Mouse (Mus musculus) heart, adult 2 months (tissue): ENCODE measurements at regions not wholly inside any gene's neighbourhood (a gene's known extent, or its start where the extent isn't known, plus 50 kb on each side); places are given as distances from the start of the nearest gene placed in this dataset.

Experiments used
- DNase-seq, 2 experiments: peaks; one replicate each; pipeline ENCODE4 v3.0.0; 2021
- H3K27ac ChIP-seq: fragments of 200-600 bp; 2 replicates; pipeline ENCODE4 v1.8.1; 2022
- H3K27me3 ChIP-seq: fragments of 200-500 bp; 2 replicates; pipeline ENCODE4 v1.6.1; 2012; ENCODE audit warnings: mild to moderate bottlenecking, low read length, inconsistent platforms, mixed read lengths; ENCODE audit not compliant: control insufficient read depth, insufficient read depth
- H3K36me3 ChIP-seq: fragments of 200-500 bp; 2 replicates; pipeline ENCODE4 v1.6.1; 2012; ENCODE audit warnings: low read length, inconsistent platforms; ENCODE audit not compliant: control insufficient read depth, insufficient read depth
- H3K4me1 ChIP-seq: fragments of 200-500 bp; 2 replicates; pipeline ENCODE4 v1.6.1; 2011; ENCODE audit warnings: low read length; ENCODE audit not compliant: control insufficient read depth, insufficient read depth
- H3K4me3 ChIP-seq: fragments of 200-600 bp; 2 replicates; pipeline ENCODE4 v1.8.1; 2022
- H3K79me2 ChIP-seq: fragments of 200-500 bp; replicated peaks from 2 replicates; pipeline ENCODE4 v1.6.1; 2012; ENCODE audit warnings: mild to moderate bottlenecking, inconsistent platforms, low read length, moderate library complexity, mixed read lengths; ENCODE audit not compliant: control insufficient read depth, insufficient read depth
- H3K9ac ChIP-seq: fragments of 200-500 bp; 2 replicates; pipeline ENCODE4 v1.6.1; 2012; ENCODE audit warnings: low read depth, mild to moderate bottlenecking, control low read depth, inconsistent platforms, low read length, mixed read lengths
- CTCF ChIP-seq: fragments of 200-600 bp; IDR thresholded peaks from 2 replicates; pipeline ENCODE4 v1.8.1; 2022; ENCODE audit warnings: antibody characterized with exemption, mild to moderate bottlenecking, moderate library complexity
- EP300 ChIP-seq: fragments of 200-500 bp; IDR thresholded peaks from 2 replicates; pipeline ENCODE4 v1.6.1; 2011; ENCODE audit warnings: low read depth, low read length, control low read depth; ENCODE audit not compliant: insufficient read depth
- POLR2A ChIP-seq: fragments of 200-500 bp; IDR thresholded peaks from 2 replicates; pipeline ENCODE4 v1.6.1; 2011; ENCODE audit warnings: mild to moderate bottlenecking, low read depth, low read length, control low read depth; ENCODE audit not compliant: insufficient read depth
- WGBS: fragments of 180-500 bp; shearing (Covaris S2); methylation state at CpG from one replicate; pipeline ENCODE4 v1.1.7; 2018; 5-methylcytosine and 5-hydroxymethylcytosine counted together
- intact Hi-C: fragments of 180-260 bp; cut with DNase I; formaldehyde crosslinking; loops from one replicate; pipeline ENCODE4 v1.15.1; 2025

DNA sequence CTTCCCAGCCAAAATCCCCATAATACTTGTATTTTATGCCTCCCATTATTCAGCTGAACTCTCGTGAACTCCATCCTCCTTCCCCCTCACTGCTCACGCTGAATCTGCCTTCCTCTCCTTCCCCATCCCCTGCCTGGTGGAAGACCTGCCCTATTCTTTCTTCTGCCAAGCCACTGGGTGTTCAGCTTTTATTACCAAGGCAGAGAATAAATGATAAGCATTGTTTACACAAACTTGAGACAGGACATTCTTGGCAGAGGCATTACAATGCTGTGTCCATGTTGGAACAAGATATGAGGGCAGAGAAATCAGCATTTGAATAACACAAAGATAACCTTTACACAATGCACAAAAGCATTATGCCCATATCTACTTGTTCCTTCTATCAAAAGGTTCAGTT lies 80.2 kb downstream of the Dhrs2 start:
- Histone ChIP-seq H3K79me2 (no peaks in the 10 kb centered on the region), H3K27ac (no peak overlapping the region), H3K36me3 (peaks cover 2% of the 10 kb centered on the region; the same call in 1 of the 2 replicates), H3K4me1 (no peaks in the 10 kb centered on the region), H3K4me3 (no peak overlapping the region), H3K27me3 (no peaks in the 10 kb centered on the region), H3K9ac (no peak overlapping the region)
- WGBS = 6% methylated on average over 2 of the region's 2 CpGs
- DNase-seq = no peak
- TF ChIP-seq POLR2A = no peak
- no peak for TF ChIP-seq EP300
- no peak for TF ChIP-seq CTCF
- intact Hi-C loops = loop anchor here (5.0 kb wide), 1 partner anchor 45 kb away; no protein-coding TSS in a partner anchor

DNA sequence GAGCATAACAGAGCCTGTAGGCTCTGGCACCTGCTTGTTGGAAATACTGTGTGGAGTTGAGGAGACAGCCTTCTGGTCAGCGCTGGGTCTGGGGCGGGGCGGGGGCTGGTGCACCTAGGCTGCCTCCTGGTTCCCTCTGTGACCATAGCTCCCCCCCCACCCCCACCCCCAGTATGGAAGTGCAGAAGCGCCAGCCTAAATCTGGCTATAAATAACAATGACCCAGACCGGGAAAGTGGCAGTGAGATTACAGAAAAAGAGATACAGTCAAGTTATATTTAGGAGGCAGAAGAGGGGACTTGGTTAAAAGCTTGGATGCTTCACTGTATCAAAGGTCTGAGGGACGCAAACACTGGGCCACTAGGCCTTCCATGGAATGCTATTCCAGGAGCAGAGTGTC lies 91.8 kb downstream of the Dhrs2 start:
- Histone ChIP-seq H3K4me1 (no peaks in the 10 kb centered on the region; the same call in 1 of the 2 replicates), H3K27me3 (no peaks in the 10 kb centered on the region), H3K79me2 (no peaks in the 10 kb centered on the region), H3K27ac (peak overlapping the region; percentile 74), H3K9ac (no peak overlapping the region), H3K36me3 (no peaks in the 10 kb centered on the region), H3K4me3 (no peak overlapping the region)
- intact Hi-C loops = no loop called here
- TF ChIP-seq CTCF (no peak), POLR2A (no peak), EP300 (no peak)
- WGBS = 47% methylated on average over 6 of the region's 6 CpGs
- no peak for DNase-seq

- no peaks in the 10 kb centered on the region for H3K79me2 ChIP-seq
- no peaks in the 10 kb centered on the region for H3K4me1 ChIP-seq
- no peaks in the 10 kb centered on the region for H3K27me3 ChIP-seq
- H3K9ac ChIP-seq = no peak overlapping the region
- H3K27ac ChIP-seq = no peak overlapping the region
- TF ChIP-seq CTCF (no peak), EP300 (no peak)
- no peak overlapping the region for H3K4me3 ChIP-seq
- intact Hi-C loops = no loop called here
- H3K36me3 ChIP-seq = no peaks in the 10 kb centered on the region
- DNase-seq = no peak
Observed at GRCm38 (mm10) chr14:55323897-55324296, 102.1 kb downstream of the Dhrs2 start.

DNA sequence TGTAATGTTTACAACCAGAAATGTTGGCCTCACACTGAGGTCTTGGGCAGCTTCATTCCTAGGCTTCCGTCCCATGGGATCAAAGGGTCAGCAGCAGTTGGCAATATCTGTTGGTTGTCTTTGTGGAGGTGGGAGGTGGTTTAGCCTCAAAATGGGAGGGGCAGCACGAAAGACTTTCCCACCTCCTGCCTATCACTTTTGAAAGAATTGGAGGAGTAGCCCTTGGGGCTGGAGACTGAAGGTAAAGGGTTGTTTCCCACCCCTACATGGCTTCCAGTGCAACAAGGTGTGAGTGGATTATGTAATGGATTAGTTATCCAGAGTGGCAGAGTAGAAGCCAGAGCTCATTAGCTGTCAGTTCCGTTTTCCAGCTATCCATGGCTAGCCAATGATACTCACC lies 102.5 kb downstream of the Dhrs2 start:
- Histone ChIP-seq H3K36me3 (no peaks in the 10 kb centered on the region), H3K27ac (no peak overlapping the region), H3K27me3 (no peaks in the 10 kb centered on the region), H3K79me2 (no peaks in the 10 kb centered on the region), H3K4me1 (no peaks in the 10 kb centered on the region), H3K9ac (no peak overlapping the region), H3K4me3 (no peak overlapping the region)
- DNase-seq = no peak
- WGBS = 45% methylated on average over 3 of the region's 3 CpGs
- no peak for TF ChIP-seq EP300
- TF ChIP-seq POLR2A = no peak
- no peak for TF ChIP-seq CTCF
- intact Hi-C loops = no loop called here

GRCm38 (mm10) chr14:55333812-55334211 lies 112.0 kb downstream of the Dhrs2 start:
- DNase-seq = no peak
- Histone ChIP-seq H3K4me3 (no peak overlapping the region), H3K27ac (no peak overlapping the region), H3K79me2 (no peaks in the 10 kb centered on the region), H3K9ac (no peak overlapping the region), H3K36me3 (no peaks in the 10 kb centered on the region), H3K4me1 (peaks cover 4% of the 10 kb centered on the region), H3K27me3 (no peaks in the 10 kb centered on the region)
- intact Hi-C loops = no loop called here
- WGBS = 56% methylated on average over 3 of the region's 3 CpGs
- no peak for TF ChIP-seq EP300
- TF ChIP-seq CTCF = no peak
- no peak for TF ChIP-seq POLR2A

DNA sequence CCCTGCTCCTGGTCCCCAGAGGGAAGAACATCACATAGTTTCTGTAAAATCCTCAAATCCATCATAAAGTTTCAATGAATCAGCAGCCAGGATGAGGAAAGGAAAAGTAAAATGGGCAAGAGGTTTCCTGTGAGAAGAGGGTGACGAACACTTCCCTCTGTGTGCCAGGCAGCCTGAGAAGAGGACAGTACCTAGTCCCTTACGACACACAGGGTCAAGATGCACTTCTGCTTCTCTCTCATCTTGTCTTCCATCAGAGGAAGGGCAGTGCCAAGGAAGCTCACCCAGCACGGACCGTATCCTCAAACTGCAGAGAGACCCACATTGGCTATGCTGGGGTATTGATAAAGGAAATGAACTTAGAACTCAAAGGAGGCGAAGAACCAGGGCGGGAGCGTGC lies 112.5 kb downstream of the Dhrs2 start:
- intact Hi-C loops = no loop called here
- DNase-seq = no peak
- Histone ChIP-seq H3K9ac (no peak overlapping the region), H3K79me2 (no peaks in the 10 kb centered on the region), H3K4me1 (peaks cover 4% of the 10 kb centered on the region), H3K27ac (no peak overlapping the region), H3K27me3 (no peaks in the 10 kb centered on the region), H3K36me3 (no peaks in the 10 kb centered on the region), H3K4me3 (no peak overlapping the region)
- 94% methylated on average over 7 of the region's 7 CpGs for WGBS
- TF ChIP-seq POLR2A = no peak
- no peak for TF ChIP-seq EP300
- no peak for TF ChIP-seq CTCF

- WGBS = 94% methylated on average over 1 of the region's 1 CpGs
- DNase-seq = no peak
- no peaks in the 10 kb centered on the region for H3K27me3 ChIP-seq
- TF ChIP-seq EP300 (no peak), POLR2A (no peak), CTCF (no peak)
- no peak overlapping the region for H3K9ac ChIP-seq
- intact Hi-C loops = no loop called here
- no peak overlapping the region for H3K4me3 ChIP-seq
- H3K4me1 ChIP-seq = peaks cover 4% of the 10 kb centered on the region
- H3K27ac ChIP-seq = no peak overlapping the region
- no peaks in the 10 kb centered on the region for H3K36me3 ChIP-seq
- no peaks in the 10 kb centered on the region for H3K79me2 ChIP-seq
Observed at GRCm38 (mm10) chr14:55335586-55335985, 113.8 kb downstream of the Dhrs2 start.
